Mouse (Mus musculus): ENCODE measurements at regions not wholly inside any gene's neighbourhood (a gene's known extent, or its start where the extent isn't known, plus 50 kb on each side); places are given as distances from the start of the nearest gene placed in this dataset.

DNA sequence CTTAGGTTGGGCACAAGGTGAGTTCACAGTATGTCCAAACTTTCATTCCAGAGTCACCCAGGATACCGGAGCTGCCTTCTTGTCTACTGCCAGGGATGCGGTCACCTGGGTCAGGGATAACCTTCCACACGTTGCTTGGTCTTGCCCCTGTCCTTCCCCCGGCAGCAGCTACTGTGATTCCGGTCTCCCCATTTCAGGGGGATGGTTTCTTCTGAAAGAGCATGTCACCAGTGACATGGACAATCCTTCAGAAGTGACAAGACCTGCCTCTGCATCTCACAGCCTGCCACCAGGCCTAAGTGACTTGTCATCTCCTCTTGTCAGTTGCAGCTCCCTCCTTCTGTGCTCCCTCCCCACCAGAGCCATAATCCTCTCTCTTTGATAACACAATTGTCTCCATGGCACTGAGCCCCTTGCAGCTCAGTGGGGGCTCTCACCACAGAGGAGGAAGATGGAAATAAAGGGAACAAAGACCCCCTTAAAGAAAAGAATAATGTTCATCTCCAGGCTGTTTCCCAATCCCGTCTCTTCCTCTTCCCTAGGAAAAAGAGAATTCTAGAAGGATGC, 234.9 kb upstream of the 4931429L15Rik start:
- TF ChIP-seq CTCF (IDR thresholded peaks at IDR 0.05; ENCODE audit: low read depth) (no peak), EP300 (IDR thresholded peaks at IDR 0.05; ENCODE audit: low read depth) (no peak)

Measured in liver, postnatal 0 days (tissue).